Mouse (Mus musculus): ENCODE measurements around the gene Gemin7. TPM values are rescaled to one million over a fixed set of nuclear protein-coding genes. Genes with fewer than 3 reads are reported as not detected.
"Not testable (repeated sequence)": the region's sequence is repeated elsewhere in the genome, so short reads cannot be mapped to it uniquely, and the experiment has no call there.

Gemin7 gene
- polyA plus RNA-seq (2017; shearing (Covaris generic)), result 10 to 100 TPM; 88.3 to 91.8 TPM

DNA sequence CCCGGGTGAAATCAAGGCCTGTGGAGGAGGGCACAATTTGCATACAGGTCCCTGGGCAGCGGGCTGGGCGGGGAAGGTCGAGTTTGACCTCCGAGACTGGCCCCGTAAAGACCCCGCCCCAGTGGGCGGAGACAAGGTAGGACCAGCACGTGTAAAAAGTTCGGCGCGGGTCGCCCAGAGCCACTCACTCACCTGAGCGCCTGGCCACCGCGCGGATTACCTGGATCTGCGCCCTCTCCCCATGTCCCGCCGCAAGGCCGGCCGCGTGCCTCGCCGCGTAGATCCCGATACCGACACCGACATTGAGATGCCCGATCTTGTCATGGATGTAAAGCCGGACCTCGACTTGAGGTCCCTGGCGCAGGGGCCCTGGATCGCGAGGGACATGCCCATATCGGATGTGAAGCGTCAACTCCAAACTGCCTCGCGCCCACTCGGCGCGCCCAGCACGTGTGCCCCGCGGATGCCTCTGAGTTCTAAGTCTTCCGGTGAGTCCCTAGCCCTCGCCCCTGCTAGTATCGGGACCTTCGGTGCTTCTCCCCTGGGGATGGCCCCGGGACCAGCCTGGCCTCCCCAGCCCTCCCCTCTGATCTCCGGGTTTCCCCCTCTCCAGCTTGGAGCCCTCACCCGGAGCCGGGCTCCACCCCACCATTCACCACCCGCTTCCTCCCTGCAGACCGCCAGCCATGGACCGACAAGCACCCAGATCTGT is at the start of gene Gemin7, which contains the start of gene Zfp296:
Gemin7 (minus strand) TSS at position 455 of the 712 bp plus-strand sequence.
Zfp296 (plus strand) TSS at position 147 of the 712 bp plus-strand sequence.
- ATAC-seq, result peak; percentile 43

DNA sequence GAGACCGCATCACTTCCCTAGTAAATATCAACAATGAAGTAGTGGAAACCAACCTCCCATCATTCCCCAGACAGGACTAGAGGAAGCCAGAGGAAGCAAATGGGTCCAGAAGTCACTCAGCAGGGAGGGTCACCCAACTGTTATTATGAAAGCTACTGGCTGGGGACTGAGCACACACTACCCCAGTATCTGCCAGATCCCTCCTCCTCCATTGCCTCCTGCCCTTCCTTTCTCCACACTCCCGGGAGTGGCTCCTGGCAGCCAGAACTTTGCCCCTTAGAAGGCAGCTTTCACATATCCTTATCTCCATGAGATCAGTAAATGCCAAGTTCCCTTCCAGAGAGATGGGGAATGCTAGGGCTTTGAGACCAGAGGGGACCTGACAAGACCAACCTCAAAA is 46.0 kb upstream of the Gemin7 start:
- no peak for ATAC-seq

DNA sequence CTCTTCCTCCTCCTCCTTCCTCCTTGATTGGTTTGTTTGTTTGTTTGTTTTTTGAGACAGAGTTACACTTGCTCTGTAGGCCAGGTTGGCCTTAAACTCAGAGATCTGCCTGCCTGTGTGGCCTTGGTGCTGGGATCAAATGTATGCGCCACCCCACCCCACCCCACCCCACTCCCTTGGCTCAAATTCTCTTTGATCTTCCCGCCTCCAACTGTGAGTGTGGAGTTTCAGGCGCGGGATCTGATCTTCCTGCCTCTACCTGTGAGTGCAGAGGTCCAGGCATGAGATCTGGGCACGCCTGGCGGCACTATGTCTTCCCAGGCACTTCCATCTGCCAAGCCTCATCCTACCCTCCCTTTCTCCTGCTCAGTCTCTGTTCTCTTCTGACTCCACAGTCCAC is 44.8 kb upstream of the Gemin7 start:
- ATAC-seq, result no peak

DNA sequence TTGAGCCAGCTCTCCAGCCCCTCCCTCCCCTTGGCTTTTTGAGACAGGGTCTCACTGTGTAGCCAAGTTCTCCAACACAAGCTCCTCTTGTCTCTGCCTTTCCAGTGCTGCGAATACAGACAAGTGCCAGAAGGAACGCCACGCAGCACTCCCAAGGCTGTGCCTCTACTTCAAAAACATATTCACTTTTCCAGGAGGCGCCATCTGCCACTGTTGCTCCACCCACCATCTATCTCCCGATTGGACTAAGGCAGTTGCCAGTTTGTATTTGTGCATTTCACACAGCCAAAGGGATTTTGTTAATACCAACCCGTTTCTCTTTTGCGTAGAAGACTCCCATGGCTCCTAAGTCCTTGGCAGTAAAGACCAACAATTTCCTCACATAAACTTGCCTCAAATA is 43.4 kb upstream of the Gemin7 start:
- no peak for ATAC-seq

DNA sequence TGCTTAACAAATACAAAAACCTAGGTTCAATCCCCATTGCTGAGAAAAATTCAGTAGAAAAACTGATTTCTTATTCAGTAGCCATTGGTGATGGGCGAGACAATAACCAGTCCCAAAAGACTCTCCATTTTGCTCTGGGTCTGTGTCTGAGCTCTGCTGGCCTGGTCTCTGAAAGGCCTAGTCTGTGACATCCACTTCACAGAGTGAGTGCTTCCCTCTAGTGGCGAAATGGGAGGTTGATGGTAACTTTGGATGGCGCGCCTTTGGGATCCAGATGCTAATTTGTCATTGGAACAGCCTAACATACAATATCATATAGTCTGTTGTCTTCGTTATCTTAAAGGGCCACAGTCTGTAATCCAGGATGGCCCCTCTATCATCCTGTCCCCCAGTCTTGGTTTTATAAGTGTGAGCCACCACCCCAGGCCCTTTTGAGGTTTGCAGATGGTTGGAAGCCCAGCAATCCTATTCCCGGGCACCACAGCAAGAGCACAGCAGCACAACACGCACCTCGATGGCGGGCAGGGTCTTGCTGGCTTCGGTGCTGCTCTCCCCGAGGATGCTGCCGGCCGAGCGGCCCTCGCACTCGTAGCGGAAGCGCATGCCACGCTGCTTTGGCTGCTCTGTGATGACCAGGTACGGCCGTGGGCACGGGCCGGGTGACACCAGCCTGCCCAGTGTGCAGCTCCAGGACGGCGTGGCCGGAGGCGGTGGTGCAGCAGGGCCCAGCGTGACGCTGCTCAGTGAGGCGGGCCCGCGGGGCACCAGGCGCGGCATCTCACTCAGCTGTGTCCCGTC is 41.8 kb upstream of the Gemin7 start:
- peak; percentile 86 for ATAC-seq

DNA sequence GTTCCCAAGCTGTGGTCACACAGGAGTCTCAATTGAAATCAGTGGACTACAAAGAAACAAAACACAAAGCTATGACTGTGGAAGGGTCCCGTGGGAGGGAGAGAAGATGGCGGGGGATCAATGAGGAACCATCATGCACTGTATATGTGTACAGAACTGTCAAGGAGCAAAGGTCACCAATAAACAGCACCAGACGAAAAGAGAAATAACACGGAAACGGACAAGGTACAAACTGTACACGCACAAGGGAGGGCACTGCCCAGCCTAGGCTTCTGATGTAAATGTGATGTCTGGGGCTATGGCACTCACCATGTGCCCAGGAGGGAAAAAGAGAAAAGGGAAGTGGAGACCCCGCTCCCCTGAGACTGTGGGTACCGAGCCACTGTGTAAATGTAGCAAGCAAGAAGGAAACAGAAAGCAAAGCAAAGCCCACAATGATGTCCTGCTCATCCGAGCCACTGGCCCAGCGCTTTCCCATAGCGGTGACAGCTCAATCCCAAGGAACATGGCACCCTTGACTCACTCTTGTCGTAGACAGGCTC is 37.7 kb upstream of the Gemin7 start:
- no peak for ATAC-seq

DNA sequence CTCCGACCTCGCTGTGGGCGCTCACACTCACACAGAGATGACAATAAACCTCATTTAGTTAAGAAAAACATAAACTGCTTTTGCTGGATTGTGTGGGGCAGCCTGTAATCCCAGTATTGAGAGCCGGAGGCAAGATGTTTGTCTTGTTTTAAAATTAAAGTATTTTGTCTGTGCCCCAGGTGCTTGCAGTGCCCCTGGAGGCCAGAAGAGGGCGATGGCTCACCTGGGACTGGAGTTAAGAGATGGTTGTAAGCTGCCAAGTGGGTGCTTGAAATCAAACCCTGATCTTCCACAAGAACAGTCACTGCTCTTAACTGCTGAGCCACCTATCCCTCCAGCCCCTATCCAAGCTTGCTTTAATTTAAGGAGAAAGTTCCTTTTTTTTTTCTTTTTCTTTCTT is 33.6 kb upstream of the Gemin7 start:
- no peak for ATAC-seq

DNA sequence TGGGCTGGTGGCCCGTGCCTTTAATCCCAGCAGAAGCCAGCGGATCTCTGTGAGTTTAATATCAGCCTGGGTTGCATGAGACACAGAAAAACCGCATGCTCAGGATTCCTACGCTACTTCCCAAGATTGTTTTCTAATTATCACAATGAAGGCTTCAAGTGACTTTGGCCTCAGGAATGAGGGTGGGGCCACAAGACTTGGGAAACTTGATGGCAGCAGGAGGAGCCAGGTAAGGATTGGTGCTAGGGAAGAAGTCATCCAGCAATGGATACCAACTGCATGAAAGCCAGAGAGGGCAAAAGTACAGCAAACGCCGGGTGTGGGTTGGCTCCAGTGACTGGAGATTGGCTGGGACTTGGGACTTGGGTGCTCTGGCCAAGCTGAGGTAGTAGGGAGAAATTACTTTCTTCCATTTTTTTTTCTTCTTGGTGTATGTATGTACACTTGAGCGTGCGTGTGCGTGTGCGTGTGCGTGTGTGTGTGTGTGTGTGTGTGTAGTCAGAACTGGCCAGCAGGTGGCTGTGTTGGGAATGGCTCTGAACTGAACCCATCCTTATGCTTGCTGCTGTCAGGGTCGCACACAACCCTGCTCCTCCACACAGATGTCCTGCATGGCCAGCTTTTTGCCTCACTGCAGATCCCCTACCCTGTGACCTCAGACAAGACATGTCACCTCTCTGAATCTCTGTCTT is 32.4 kb upstream of the Gemin7 start:
- ATAC-seq, result no peak

DNA sequence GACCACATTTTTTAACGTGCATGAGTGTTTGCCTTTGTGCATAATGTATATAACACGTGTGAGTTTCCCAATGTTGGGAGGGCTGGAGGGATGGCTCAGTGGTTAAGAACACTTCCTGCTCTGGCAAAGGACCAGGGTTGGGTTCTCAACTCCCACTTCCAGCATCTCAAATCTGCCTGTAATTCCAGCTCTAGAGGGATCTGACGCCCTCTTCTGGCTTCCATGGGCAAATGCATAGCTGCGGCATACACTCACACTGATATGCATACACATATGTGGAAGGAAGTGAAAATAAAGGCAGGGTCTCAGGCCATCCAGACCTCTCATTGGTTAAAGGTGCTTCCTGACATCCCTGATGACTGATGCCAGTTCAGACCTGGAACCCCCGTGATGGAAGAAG is 29.9 kb upstream of the Gemin7 start:
- ATAC-seq, result no peak

DNA sequence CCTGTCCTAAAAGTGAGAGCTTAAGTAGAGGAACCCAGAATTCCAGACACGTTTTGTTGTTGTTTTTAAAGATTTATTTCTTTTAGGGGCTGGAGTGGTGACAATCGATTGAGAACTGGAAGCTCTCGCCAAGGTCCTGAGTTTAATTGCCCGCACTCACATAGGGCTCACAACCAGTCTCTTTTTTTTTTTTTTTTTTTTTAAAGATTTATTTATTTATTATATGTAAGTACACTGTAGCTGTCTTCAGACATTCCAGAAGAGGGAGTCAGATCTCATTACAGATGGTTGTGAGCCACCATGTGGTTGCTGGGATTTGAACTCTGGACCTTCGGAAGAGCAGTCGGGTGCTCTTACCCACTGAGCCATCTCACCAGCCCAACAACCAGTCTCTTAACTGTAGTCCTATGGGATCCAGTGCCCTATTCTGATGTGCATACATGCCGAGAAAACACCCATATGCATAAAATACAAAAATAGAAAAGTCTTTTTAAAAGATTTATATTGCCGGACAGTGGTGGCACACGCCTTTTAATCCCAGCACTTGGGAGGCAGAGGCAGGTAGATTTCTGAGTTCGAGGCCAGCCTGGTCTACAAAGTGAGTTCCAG is 27.3 kb upstream of the Gemin7 start:
- not testable (repeated sequence) for ATAC-seq

DNA sequence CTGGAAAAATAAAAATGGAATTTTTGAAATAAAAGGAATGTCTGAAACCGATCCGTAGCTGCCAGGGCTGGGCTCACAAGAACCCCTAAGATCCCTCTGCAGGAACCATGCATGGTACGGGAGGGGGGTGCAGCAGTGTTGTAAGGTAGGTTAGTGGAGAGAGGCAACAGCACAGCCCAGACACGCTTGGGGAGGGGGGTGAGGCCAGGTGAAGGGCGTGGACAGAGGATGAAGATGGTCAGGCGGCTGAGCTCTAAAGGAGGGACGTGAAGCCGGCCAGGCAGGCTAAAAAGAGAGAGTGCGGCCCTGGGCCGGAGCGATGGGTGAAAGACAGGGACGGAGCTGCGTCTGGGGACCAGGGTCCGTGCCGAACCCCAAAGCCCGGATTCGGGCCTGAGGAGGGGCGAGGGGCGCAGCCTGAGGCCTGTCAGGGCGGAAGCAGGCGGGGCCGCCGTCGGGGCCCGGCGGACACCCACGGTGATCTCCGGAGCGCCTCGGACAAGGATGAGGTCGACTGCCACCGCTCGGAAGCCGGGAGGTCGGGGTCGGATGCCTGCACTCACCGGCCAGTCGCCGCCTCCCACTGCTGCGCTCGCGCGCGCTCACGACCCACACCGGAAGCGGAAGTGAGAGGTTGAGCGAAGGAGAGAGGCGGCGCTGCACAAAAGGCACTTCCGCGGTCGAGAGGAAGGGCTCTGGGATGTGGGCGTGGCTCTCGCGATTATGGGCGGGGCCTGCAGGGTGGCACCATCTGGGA is 26.6 kb upstream of the Gemin7 start, which contains the start of gene Clasrp:
Clasrp (minus strand) TSS at position 638 of the 757 bp plus-strand sequence.
- ATAC-seq, result peak; percentile 94

DNA sequence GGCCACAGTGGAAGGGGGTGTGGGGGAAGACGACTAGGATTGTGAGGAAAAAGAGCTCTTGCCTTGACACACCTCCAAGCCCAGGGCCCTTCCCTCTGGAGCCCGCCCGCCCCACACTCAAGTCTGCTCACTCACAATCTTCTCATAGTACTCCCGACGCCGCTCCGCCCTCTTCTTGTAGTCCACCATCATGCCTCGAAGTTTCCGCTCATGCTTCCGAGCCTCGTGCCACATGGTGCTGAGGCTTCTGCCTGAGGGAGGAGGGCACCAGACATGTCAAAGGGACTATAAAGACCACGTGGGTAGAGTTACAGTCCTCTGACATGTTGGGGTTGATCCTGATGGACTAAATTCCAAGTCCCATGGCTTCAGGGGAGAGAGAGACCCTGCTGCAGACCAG is 25.7 kb upstream of the Gemin7 start:
- no peak for ATAC-seq

DNA sequence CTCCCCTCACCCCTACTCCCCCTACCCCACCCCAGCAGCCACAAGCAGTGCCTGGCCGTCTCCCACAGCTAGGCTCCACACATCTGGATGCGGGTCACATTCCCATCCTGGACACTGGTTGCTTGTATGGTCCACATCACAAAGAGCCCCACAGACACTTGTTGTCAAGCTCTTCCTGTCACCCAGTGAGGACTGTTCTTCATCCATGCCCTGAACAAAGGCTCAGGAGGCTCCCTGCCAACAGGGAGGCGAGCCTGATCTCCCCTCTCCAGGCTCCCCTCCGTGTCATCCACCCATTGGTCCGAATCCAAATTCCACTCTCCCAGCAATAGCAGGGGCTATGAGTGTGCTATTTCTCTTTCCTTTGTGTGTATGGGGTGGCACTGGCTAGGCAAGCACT is 23.2 kb upstream of the Gemin7 start:
- no peak for ATAC-seq

DNA sequence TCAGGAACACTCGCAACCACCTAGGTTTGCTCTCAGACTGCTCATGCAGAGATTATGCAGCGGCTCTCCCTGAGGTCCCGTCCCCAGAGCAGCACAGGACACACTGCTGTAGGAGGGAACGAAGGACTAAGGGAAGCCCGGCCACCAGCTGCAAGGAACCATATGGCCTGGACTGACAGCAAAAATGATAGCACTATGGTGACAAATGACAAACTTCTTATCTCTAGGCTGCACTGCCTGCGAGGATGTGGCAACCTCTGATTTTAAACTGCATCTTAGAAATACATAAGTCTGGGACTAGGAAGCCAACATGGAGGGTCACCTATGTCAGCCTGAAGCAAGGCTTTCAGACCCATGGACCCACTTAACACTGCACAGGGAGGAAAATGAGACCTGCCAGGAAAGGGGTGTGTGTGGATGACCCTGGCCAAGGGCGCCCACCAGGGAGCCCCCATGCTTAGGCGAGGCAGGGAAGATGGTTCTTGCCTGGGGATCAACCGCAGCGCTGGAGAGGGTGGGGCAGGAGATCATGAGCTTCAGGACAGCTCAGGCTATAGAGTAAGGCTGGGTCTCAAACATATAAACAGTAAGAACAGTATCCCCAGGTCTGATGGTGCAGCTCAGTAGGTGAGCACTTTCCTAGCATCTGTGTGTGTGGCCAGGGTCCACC is 15.8 kb upstream of the Gemin7 start:
- ATAC-seq, result no peak

DNA sequence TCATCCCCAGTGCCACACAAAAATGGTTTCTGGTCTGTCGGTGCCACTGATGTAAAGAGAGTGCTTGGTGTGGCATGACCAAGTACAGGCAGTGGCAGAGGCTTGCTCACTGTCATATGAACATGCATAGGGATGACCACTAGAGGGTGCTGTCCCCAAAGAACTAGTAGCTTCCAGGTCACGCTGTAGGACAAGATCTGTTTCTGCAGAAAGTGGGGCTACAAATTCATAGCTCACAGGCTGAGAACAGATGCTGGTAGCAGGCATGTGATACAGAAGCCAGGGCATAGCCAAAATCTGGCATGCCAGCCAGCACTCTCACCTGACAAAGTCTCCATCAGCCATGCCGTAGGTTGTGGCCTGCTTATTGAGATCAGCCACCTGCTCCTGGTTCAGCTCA is 12.5 kb upstream of the Gemin7 start:
- peak; percentile 66 for ATAC-seq

DNA sequence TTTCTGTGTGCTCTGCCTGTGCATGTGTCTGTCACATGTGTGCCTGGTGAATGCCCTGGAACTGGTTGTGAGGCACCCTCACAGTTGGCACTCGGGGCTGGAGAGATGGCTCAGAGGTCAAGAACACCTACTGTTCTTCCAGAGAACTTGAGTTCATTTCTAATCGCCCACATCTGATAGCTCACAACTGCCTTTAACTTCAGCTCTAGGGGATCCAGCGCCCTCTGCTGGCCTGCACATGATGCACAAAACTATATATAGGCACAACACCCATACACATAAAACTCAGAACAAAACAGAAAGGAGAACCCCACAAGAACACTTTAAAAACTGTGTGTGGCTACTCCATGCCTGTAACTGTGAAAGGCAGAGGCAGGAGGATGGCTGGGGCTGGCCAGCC is 11.8 kb upstream of the Gemin7 start:
- no peak for ATAC-seq

DNA sequence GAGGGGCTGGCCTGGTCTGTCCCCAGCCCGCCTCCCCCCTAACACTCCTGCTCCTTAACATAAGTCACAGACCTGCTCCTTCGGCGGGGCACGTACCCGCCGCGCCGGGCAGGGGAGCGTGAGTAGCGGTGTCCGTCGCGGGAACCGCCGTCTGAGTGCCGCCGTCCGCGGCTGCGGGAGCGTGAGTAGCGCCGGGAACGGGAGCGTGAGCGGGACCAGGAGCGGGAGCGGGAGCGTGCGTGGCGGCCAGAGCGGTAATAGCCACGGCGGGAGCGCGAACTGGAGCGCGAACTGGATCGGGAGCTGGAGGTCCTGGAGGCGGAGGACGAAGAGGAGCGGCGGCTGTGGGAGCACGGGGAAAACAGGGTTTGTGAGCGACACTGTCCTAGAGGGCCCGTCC is 8.9 kb upstream of the Gemin7 start:
- ATAC-seq, result no peak

DNA sequence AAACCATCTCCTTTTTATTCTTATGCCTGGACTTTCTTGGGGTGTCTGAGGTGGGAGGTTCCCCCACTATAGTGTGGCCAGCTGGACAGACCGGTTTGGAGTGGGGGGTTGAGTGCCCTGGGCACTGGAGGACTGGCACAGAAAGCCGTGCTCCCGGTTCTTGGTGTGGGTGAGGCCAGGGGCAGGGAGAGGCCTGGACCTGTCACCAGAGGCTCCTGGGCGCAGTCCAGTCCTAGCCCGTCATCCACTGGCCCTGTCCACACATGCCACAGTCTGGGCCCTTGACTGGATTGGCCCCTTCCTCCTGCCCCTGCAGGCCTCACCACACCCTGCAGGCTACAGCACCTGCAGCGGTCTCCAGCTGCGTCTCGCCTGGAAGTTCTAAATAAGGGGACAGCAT is 3.2 kb upstream of the Gemin7 start:
- no peak for ATAC-seq

DNA sequence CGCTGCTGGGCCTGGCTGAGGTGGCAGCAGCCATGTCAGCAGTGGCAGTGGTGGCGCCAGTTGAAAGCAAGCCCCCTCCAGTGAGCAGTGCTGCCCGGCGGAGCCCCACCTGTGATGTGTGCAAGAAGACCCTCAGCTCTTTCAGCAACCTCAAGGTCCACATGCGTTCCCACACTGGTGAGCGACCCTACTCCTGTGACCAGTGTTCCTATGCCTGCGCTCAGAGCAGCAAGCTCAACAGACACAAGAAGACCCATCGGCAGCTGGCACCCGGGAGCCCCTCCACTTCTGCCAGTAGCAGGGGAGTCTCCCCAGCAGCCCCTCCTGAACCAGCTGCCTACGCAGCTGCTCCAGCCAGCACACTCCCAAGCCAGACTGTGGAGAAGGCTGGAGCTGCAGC is 2.4 kb upstream of the Gemin7 start:
- no peak for ATAC-seq

DNA sequence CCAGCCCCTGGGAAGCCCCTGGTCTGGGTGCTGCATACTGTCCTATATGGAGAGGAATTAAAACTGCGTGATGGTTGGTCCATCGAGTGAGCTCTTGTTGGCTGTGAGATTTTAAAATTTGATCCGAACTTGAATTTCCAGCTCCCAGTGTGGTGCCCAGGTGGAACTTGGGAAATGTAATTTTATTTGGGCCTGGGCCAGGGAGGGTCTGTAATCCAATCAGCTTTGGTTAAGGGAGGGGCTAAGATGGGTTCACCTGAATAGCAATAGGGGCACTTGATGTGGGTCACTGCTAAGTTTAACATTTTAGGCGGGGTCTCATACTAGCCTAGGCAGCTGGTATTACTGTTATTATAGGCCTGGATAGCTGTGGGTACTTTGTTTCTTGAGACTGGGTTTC is 1.0 kb upstream of the Gemin7 start:
- ATAC-seq, result no peak

DNA sequence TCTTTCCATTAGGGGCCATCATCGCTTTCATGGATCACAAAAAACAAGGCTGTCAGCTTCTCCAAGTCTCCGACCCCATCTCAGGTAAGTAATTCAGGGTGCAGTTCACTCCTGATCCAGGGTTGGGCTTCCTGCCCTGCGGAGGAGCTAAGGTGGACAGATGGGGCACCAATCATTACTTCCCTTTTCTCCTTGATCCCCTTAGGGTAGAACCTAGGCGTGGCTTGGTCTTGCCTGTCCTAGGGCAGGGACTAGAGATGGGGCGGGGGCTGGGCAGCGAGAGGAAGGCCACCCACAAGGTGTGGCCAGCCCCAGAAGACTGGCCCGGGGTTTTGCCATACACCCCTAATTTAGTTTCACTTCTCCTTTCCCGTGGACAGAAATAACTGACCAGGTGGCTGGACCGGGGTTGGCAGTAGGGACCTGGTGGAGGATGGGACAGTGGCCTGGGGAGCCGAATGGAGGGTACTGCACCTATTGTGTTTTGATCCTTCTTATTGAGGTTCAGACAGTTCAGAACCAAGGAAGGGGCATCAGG is 551 bp upstream of the Gemin7 start:
- ATAC-seq, result peak; percentile 15

All from activated CD4-positive, CD25-positive, alpha-beta regulatory T cell, adult 4 months (primary cell).